Mouse (Mus musculus) intestine, postnatal 0 days (tissue): ENCODE data around the gene Macrod1. TPM values are rescaled to one million over a fixed set of nuclear protein-coding genes. Genes with fewer than 3 reads are reported as not detected.
A peak's percentile ranks its signal among the peaks of the same experiment; 100 is the strongest.

Experiments used
- ATAC-seq: fragments of 200-750 bp; cut with Nextera tagmentation; 2 replicates; pipeline ENCODE4 v1.8.0; 2017; ENCODE audit warnings: mild to moderate bottlenecking, moderate TSS enrichment, moderate library complexity
- H3K27ac ChIP-seq: fragments of 300-500 bp; sonication (generic); 2 replicates; pipeline ENCODE4 v1.5.1; 2014; ENCODE audit warnings: mild to moderate bottlenecking, low read depth, low read length, moderate library complexity
- H3K27me3 ChIP-seq: fragments of 300-500 bp; sonication (generic); replicated peaks from 2 replicates; pipeline ENCODE4 v1.6.1; 2014; ENCODE audit warnings: low read length, mixed read lengths; ENCODE audit not compliant: control insufficient read depth, insufficient read depth
- H3K36me3 ChIP-seq: fragments of 300-500 bp; sonication (generic); 2 replicates; pipeline ENCODE4 v1.6.1; 2014; ENCODE audit warnings: mild to moderate bottlenecking, moderate library complexity; ENCODE audit not compliant: control insufficient read depth, insufficient read depth
- H3K4me1 ChIP-seq: fragments of 300-500 bp; sonication (generic); replicated peaks from 2 replicates; pipeline ENCODE4 v1.6.1; 2014; ENCODE audit warnings: antibody characterized with exemption, low read length, mixed read lengths; ENCODE audit not compliant: control insufficient read depth, insufficient read depth
- H3K4me2 ChIP-seq: fragments of 300-500 bp; sonication (generic); replicated peaks from 2 replicates; pipeline ENCODE4 v1.6.1; 2014; ENCODE audit warnings: low read depth, mild to moderate bottlenecking, moderate library complexity
- H3K4me3 ChIP-seq: fragments of 300-500 bp; sonication (generic); 2 replicates; pipeline ENCODE4 v1.5.1; 2014; ENCODE audit warnings: low read depth, low read length
- H3K9ac ChIP-seq: fragments of 300-500 bp; sonication (generic); 2 replicates; pipeline ENCODE4 v1.6.1; 2014; ENCODE audit warnings: mild to moderate bottlenecking, low read depth, low read length
- H3K9me3 ChIP-seq: fragments of 300-500 bp; sonication (generic); 2 replicates; pipeline ENCODE4 v1.6.1; 2016; ENCODE audit warnings: mixed run types; ENCODE audit not compliant: control insufficient read depth
- CTCF ChIP-seq: sonication (generic); IDR thresholded peaks from 2 replicates; pipeline ENCODE4 v1.5.1; 2016; ENCODE audit warnings: low read depth, mild to moderate bottlenecking, control low read depth, antibody characterized with exemption, moderate library complexity
- WGBS: fragments of 180-500 bp; shearing (Covaris S2); extraction: QIAGEN DNeasy Blood & Tissue Kit; methylation state at CpG from one replicate; pipeline ENCODE4 v1.1.7; 2014; 5-methylcytosine and 5-hydroxymethylcytosine counted together
- polyA plus RNA-seq: library from polyadenylated mRNA; unstranded; fragments of >200 nt; fragmentation: Nextera tagmentation; extraction: Ambion mirVana; gene quantifications from 2 replicates; pipeline ENCODE4 v1.2.1, GENCODE M21; 2015

Macrod1 gene
- polyA plus RNA-seq, 1 experiment from 2014 or later, result 15.1 TPM

GRCm38 (mm10) chr19:7171447-7171846 is 114.8 kb downstream of the Macrod1 start:
- H3K9me3 ChIP-seq, result no peaks in the 10 kb centered on the region
- no peak for TF ChIP-seq CTCF
- peaks cover 12% of the 10 kb centered on the region; the same call in 1 of the 2 replicates for H3K27me3 ChIP-seq
- H3K4me2 ChIP-seq, result peak overlapping the region; percentile 7; the same call in 1 of the 2 replicates
- no peak overlapping the region for H3K4me3 ChIP-seq
- H3K36me3 ChIP-seq, result no peaks in the 10 kb centered on the region
- ATAC-seq, result 0 out of 2 replicates have a peak, but pooled peaks have one; percentile 7
- no peak overlapping the region for H3K27ac ChIP-seq
- no peaks in the 10 kb centered on the region; the same call in 1 of the 2 replicates for H3K4me1 ChIP-seq
- H3K9ac ChIP-seq, result no peak overlapping the region; the same call in 1 of the 2 replicates
- 19% methylated on average over 8 of the region's 8 CpGs for WGBS

GRCm38 (mm10) chr19:7172051-7172866 is 115.6 kb downstream of the Macrod1 start:
- Histone ChIP-seq H3K27me3 (peaks cover 4% of the 10 kb centered on the region; the same call in 1 of the 2 replicates), H3K4me1 (no peaks in the 10 kb centered on the region; the same call in 1 of the 2 replicates), H3K27ac (no peak overlapping the region), H3K36me3 (no peaks in the 10 kb centered on the region), H3K9me3 (no peaks in the 10 kb centered on the region), H3K4me2 (no peak overlapping the region), H3K4me3 (no peak overlapping the region), H3K9ac (no peak overlapping the region)
- ATAC-seq, result peak; percentile 14; the same call in 1 of the 2 replicates
- no peak for TF ChIP-seq CTCF
- 28% methylated on average over 13 of the region's 13 CpGs for WGBS

DNA sequence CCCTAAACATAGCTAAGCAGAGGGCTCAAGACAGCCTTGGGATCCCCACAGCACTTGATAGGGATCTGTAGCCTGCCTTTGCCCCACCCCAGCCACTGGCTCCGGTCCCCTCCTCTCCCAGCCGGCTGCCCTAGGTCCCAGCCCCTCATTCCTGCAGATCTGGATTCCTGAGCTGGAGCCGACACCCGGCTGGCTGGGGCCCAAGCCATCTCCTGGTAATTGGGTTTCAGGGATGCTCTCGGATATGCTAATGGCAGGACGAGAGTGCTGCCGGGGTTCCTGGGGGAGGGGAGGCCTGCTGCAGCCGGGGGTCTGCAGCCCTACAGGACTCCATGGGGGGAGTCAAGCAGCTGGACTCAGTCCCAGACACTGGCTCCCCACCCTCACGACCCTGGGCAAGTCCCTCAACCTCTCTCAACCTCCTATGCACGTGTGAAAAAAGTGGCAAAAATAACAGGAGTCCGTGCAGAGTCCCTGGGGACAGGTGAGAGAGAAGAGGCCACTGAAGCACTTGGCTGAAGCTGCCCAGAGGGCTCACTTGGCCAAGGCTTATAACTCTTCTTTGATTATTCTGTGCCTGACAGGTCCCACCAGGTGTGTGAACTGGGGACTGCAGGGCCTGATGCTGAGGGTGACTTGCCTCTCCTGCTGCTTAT is 119.6 kb downstream of the Macrod1 start:
- H3K36me3 ChIP-seq, result no peaks in the 10 kb centered on the region
- H3K27ac ChIP-seq, result no peak overlapping the region
- ATAC-seq, result no peak
- H3K4me1 ChIP-seq, result no peaks in the 10 kb centered on the region; the same call in 1 of the 2 replicates
- no peak for TF ChIP-seq CTCF
- no peaks in the 10 kb centered on the region for H3K27me3 ChIP-seq
- no peak overlapping the region for H3K4me2 ChIP-seq
- no peak overlapping the region for H3K4me3 ChIP-seq
- no peaks in the 10 kb centered on the region for H3K9me3 ChIP-seq
- H3K9ac ChIP-seq, result no peak overlapping the region
- 30% methylated on average over 11 of the region's 11 CpGs for WGBS

- no peak for TF ChIP-seq CTCF
- Histone ChIP-seq H3K9ac (no peak overlapping the region), H3K36me3 (no peaks in the 10 kb centered on the region), H3K27me3 (no peaks in the 10 kb centered on the region), H3K27ac (no peak overlapping the region), H3K4me3 (no peak overlapping the region), H3K4me1 (peaks cover 7% of the 10 kb centered on the region; the same call in 1 of the 2 replicates), H3K4me2 (no peak overlapping the region), H3K9me3 (no peaks in the 10 kb centered on the region)
- ATAC-seq, result no peak
- 57% methylated on average over 13 of the region's 13 CpGs for WGBS
Observed at GRCm38 (mm10) chr19:7177804-7178511, 121.3 kb downstream of the Macrod1 start.

DNA sequence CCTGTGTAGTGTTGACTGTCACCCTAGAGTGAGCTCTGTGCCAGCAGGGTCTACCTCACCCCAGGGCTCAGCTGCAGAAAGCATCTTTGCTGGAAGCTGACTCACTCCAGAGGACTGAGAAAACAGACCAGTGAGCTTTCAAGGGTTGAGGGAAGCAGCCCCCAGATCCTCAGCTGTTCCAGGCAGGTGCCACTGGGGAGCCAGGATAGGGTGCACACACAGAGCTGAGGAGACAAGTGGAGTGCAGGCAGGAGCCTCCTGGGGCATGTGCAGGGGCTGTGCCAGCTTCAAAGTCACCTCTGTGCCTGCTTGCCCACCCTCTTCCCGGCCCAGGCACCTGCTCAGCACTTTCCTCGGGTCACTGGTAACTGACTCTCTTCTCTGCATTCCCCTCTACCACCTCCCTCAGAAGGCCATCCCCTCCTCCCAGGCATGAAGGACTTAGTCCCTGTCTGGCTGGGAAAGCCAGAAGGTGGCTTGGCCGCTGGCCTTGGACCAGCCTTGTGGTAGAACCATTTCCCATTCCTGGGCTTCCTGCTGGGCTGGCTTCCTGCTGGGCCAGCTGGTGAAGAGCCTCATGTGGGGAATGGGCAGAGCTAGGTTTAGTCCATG is 122.3 kb downstream of the Macrod1 start:
- Histone ChIP-seq H3K27me3 (no peaks in the 10 kb centered on the region), H3K4me1 (peaks cover 7% of the 10 kb centered on the region; the same call in 1 of the 2 replicates), H3K4me2 (no peak overlapping the region), H3K9me3 (no peaks in the 10 kb centered on the region), H3K9ac (no peak overlapping the region), H3K27ac (no peak overlapping the region), H3K4me3 (no peak overlapping the region), H3K36me3 (no peaks in the 10 kb centered on the region)
- no peak for TF ChIP-seq CTCF
- 71% methylated on average over 3 of the region's 3 CpGs for WGBS
- ATAC-seq, result no peak
